Mouse (Mus musculus): Measurements from ENCODE around the gene Dusp3. TPM values are rescaled to one million over a fixed set of nuclear protein-coding genes. Genes with fewer than 3 reads are reported as not detected.

The Dusp3 gene
- polyA plus RNA-seq, 1 experiment from 2014 or later: 53.5 TPM

- 0 out of 2 replicates have a peak, but pooled peaks cover 3% of the 10 kb centered on the region for H3K4me1 ChIP-seq (replicated peaks; ENCODE audit: control insufficient read depth, insufficient read depth, low read length)
- H3K9ac ChIP-seq (ENCODE audit: low read depth, low read length): no peak overlapping the region
- no peaks in the 10 kb centered on the region for H3K9me3 ChIP-seq (ENCODE audit: control insufficient read depth)
- H3K27me3 ChIP-seq (replicated peaks; ENCODE audit: control insufficient read depth, insufficient read depth, low read length): no peaks in the 10 kb centered on the region
- no peak overlapping the region for H3K4me3 ChIP-seq (ENCODE audit: low read depth, low read length)
- WGBS: 97% methylated on average over 5 of the region's 5 CpGs
- TF ChIP-seq CTCF (IDR thresholded peaks at IDR 0.05; ENCODE audit: low read depth): no peak
- ATAC-seq: no peak
- H3K4me2 ChIP-seq (replicated peaks; ENCODE audit: low read depth): no peak overlapping the region
- H3K27ac ChIP-seq (ENCODE audit: low read depth, low read length): no peak overlapping the region
- H3K36me3 ChIP-seq (ENCODE audit: control insufficient read depth, insufficient read depth): peaks cover 45% of the 10 kb centered on the region; the same call in 1 of the 2 replicates
These were observed 7.7 kb downstream of the Dusp3 start for GRCm38 (mm10) chr11:101979140-101979539.

- 94% methylated on average over 7 of the region's 7 CpGs for WGBS
- Histone ChIP-seq H3K27me3 (replicated peaks; ENCODE audit: control insufficient read depth, insufficient read depth, low read length) (no peaks in the 10 kb centered on the region), H3K4me3 (ENCODE audit: low read depth, low read length) (no peak overlapping the region), H3K36me3 (ENCODE audit: control insufficient read depth, insufficient read depth) (peaks cover 52% of the 10 kb centered on the region; the same call in 1 of the 2 replicates), H3K4me1 (replicated peaks; ENCODE audit: control insufficient read depth, insufficient read depth, low read length) (no peaks in the 10 kb centered on the region), H3K27ac (ENCODE audit: low read depth, low read length) (no peak overlapping the region), H3K9me3 (ENCODE audit: control insufficient read depth) (no peaks in the 10 kb centered on the region), H3K4me2 (replicated peaks; ENCODE audit: low read depth) (no peak overlapping the region), H3K9ac (ENCODE audit: low read depth, low read length) (no peak overlapping the region)
- TF ChIP-seq CTCF (IDR thresholded peaks at IDR 0.05; ENCODE audit: low read depth): peak; percentile 29
- no peak for ATAC-seq
These were observed 9.9 kb downstream of the Dusp3 start for GRCm38 (mm10) chr11:101976949-101977348.

- H3K9ac ChIP-seq (ENCODE audit: low read depth, low read length): no peak overlapping the region
- TF ChIP-seq CTCF (IDR thresholded peaks at IDR 0.05; ENCODE audit: low read depth): peak; percentile 63
- H3K36me3 ChIP-seq (ENCODE audit: control insufficient read depth, insufficient read depth): peaks cover 49% of the 10 kb centered on the region
- WGBS: 61% methylated on average over 9 of the region's 9 CpGs
- no peak overlapping the region for H3K4me2 ChIP-seq (replicated peaks; ENCODE audit: low read depth)
- H3K4me1 ChIP-seq (replicated peaks; ENCODE audit: control insufficient read depth, insufficient read depth, low read length): no peaks in the 10 kb centered on the region
- no peak overlapping the region for H3K4me3 ChIP-seq (ENCODE audit: low read depth, low read length)
- no peak for ATAC-seq
- no peaks in the 10 kb centered on the region for H3K27me3 ChIP-seq (replicated peaks; ENCODE audit: control insufficient read depth, insufficient read depth, low read length)
- no peak overlapping the region for H3K27ac ChIP-seq (ENCODE audit: low read depth, low read length)
- H3K9me3 ChIP-seq (ENCODE audit: control insufficient read depth): no peaks in the 10 kb centered on the region
These were observed 11.9 kb downstream of the Dusp3 start for GRCm38 (mm10) chr11:101974923-101975322.

- no peak overlapping the region; the same call in 1 of the 2 replicates for H3K27ac ChIP-seq (ENCODE audit: low read depth, low read length)
- peaks cover 43% of the 10 kb centered on the region for H3K36me3 ChIP-seq (ENCODE audit: control insufficient read depth, insufficient read depth)
- no peaks in the 10 kb centered on the region for H3K27me3 ChIP-seq (replicated peaks; ENCODE audit: control insufficient read depth, insufficient read depth, low read length)
- H3K4me1 ChIP-seq (replicated peaks; ENCODE audit: control insufficient read depth, insufficient read depth, low read length): no peaks in the 10 kb centered on the region
- ATAC-seq: no peak
- 53% methylated on average over 6 of the region's 6 CpGs for WGBS
- no peak for TF ChIP-seq CTCF (IDR thresholded peaks at IDR 0.05; ENCODE audit: low read depth)
- no peaks in the 10 kb centered on the region for H3K9me3 ChIP-seq (ENCODE audit: control insufficient read depth)
- no peak overlapping the region for H3K9ac ChIP-seq (ENCODE audit: low read depth, low read length)
- no peak overlapping the region for H3K4me2 ChIP-seq (replicated peaks; ENCODE audit: low read depth)
- H3K4me3 ChIP-seq (ENCODE audit: low read depth, low read length): no peak overlapping the region
These were observed 12.6 kb downstream of the Dusp3 start for GRCm38 (mm10) chr11:101974181-101974580.

GRCm38 (mm10) chr11:101973496-101973895, 13.3 kb downstream of the Dusp3 start:
- TF ChIP-seq CTCF (IDR thresholded peaks at IDR 0.05; ENCODE audit: low read depth): no peak
- WGBS: 72% methylated on average over 9 of the region's 9 CpGs
- Histone ChIP-seq H3K27me3 (replicated peaks; ENCODE audit: control insufficient read depth, insufficient read depth, low read length) (no peaks in the 10 kb centered on the region; the same call in 1 of the 2 replicates), H3K9me3 (ENCODE audit: control insufficient read depth) (no peaks in the 10 kb centered on the region), H3K4me3 (ENCODE audit: low read depth, low read length) (no peak overlapping the region), H3K9ac (ENCODE audit: low read depth, low read length) (no peak overlapping the region), H3K27ac (ENCODE audit: low read depth, low read length) (no peak overlapping the region), H3K36me3 (ENCODE audit: control insufficient read depth, insufficient read depth) (peaks cover 37% of the 10 kb centered on the region), H3K4me1 (replicated peaks; ENCODE audit: control insufficient read depth, insufficient read depth, low read length) (no peaks in the 10 kb centered on the region), H3K4me2 (replicated peaks; ENCODE audit: low read depth) (no peak overlapping the region)
- no peak for ATAC-seq

GRCm38 (mm10) chr11:101972651-101973050, 14.2 kb downstream of the Dusp3 start:
- H3K9me3 ChIP-seq (ENCODE audit: control insufficient read depth): no peaks in the 10 kb centered on the region
- no peak overlapping the region for H3K27ac ChIP-seq (ENCODE audit: low read depth, low read length)
- no peak for ATAC-seq
- 89% methylated on average over 5 of the region's 5 CpGs for WGBS
- H3K27me3 ChIP-seq (replicated peaks; ENCODE audit: control insufficient read depth, insufficient read depth, low read length): peaks cover 7% of the 10 kb centered on the region; the same call in 1 of the 2 replicates
- no peak overlapping the region for H3K4me2 ChIP-seq (replicated peaks; ENCODE audit: low read depth)
- no peak overlapping the region for H3K4me3 ChIP-seq (ENCODE audit: low read depth, low read length)
- no peaks in the 10 kb centered on the region for H3K4me1 ChIP-seq (replicated peaks; ENCODE audit: control insufficient read depth, insufficient read depth, low read length)
- TF ChIP-seq CTCF (IDR thresholded peaks at IDR 0.05; ENCODE audit: low read depth): no peak
- peaks cover 30% of the 10 kb centered on the region for H3K36me3 ChIP-seq (ENCODE audit: control insufficient read depth, insufficient read depth)
- no peak overlapping the region for H3K9ac ChIP-seq (ENCODE audit: low read depth, low read length)

GRCm38 (mm10) chr11:101972097-101972496, 14.7 kb downstream of the Dusp3 start:
- WGBS: 79% methylated on average over 3 of the region's 3 CpGs
- Histone ChIP-seq H3K36me3 (ENCODE audit: control insufficient read depth, insufficient read depth) (peaks cover 28% of the 10 kb centered on the region), H3K4me1 (replicated peaks; ENCODE audit: control insufficient read depth, insufficient read depth, low read length) (no peaks in the 10 kb centered on the region), H3K9ac (ENCODE audit: low read depth, low read length) (no peak overlapping the region), H3K4me3 (ENCODE audit: low read depth, low read length) (no peak overlapping the region), H3K9me3 (ENCODE audit: control insufficient read depth) (no peaks in the 10 kb centered on the region), H3K4me2 (replicated peaks; ENCODE audit: low read depth) (no peak overlapping the region), H3K27me3 (replicated peaks; ENCODE audit: control insufficient read depth, insufficient read depth, low read length) (peaks cover 7% of the 10 kb centered on the region; the same call in 1 of the 2 replicates), H3K27ac (ENCODE audit: low read depth, low read length) (no peak overlapping the region)
- no peak for TF ChIP-seq CTCF (IDR thresholded peaks at IDR 0.05; ENCODE audit: low read depth)
- ATAC-seq: no peak
